Comparison of ENCODE assay signal across 8 mouse cellular contexts in the genomic region with DNA sequence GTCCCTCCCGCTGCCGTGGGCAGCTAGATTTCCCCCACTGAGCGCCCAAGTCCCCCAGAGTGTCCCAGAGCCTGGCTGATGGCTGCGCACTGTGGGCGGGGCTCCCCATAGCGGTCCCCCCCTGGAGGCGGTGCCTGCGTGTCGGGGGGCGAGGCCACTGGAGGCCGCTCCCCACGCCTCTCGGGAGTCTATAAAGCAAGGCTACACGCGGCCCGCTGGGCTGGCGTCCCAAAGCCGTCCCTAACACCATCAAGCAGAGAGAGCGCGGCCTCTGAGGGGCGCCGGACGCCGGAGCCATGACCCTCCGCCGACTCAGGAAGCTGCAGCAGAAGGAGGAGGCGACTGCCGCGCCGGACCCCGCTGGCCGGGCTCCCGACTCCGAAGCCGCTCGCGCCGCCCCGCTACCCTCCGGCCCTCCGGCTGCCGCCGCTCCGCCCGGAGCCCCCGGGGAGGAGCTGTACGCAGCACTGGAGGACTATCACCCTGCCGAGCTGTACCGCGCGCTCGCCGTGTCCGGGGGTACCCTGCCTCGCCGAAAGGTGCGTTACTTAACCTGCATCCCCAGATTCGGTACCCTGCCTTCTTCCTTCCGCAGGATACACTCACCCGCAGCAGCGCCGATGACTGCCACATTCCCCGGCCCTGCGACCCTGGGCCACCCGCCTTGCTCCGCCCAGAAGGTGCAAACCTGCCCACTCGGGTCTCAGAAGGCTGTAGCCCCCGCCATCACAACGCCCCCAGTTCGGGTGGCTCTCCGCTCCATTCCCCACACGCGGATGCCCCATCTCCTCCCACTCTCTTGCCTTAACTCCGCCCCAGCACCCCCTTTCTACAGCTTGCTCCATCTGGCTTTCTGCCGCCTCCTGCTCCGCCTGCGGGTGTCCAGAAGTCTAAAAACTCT. TPM values are rescaled to one million over a fixed set of nuclear protein-coding genes. Genes with fewer than 3 reads are reported as not detected.
A peak's percentile ranks its signal among the peaks of the same experiment; 100 is the strongest.
DNase-seq lines count a peak whose midpoint lies in the region; ATAC-seq and TF ChIP-seq lines count a peak whose summit lies in the region.

A gene (plus strand): TSS at position 183 of the 901 bp plus-strand sequence.

- H3K27me3 ChIP-seq in erythroblast, embryonic 14.5 days (ENCODE audit: control insufficient read depth), result peaks cover 57% of the 10 kb centered on the region
- H3K27me3 ChIP-seq in embryonic facial prominence, embryonic 12.5 days, result no peaks in the 10 kb centered on the region
- H3K27me3 ChIP-seq in limb, embryonic 15.5 days, result no peaks in the 10 kb centered on the region
- H3K27me3 ChIP-seq in midbrain, embryonic 16.5 days (ENCODE audit: control insufficient read depth, insufficient read depth, low read depth, low read length), result no peaks in the 10 kb centered on the region
- H3K27me3 ChIP-seq in spleen, adult 2 months (ENCODE audit: control insufficient read depth, insufficient read depth, low read length), result peaks cover 2% of the 10 kb centered on the region; the same call in 1 of the 2 replicates

- DNase-seq in heart, adult 9 months (ENCODE audit: low spot score in 2 of 2), result peak; percentile 95
- DNase-seq in kidney, adult 9 months, result peak; percentile 88
- DNase-seq in spleen, adult 2 months (ENCODE audit: low read depth in 1 of 2, low spot score in 2 of 2), result peak; percentile 59 to 79

- H3K9ac ChIP-seq in embryonic facial prominence, embryonic 12.5 days, result peak within 1 kb of the TSS; percentile 87
- peak within 1 kb of the TSS; percentile 61 for H3K9ac ChIP-seq in limb, embryonic 15.5 days
- peak within 1 kb of the TSS; percentile 77 for H3K9ac ChIP-seq in midbrain, embryonic 16.5 days (ENCODE audit: low read depth, low read length)

- peak within 1 kb of the TSS; percentile 43 for H3K4me3 ChIP-seq in erythroblast, embryonic 14.5 days (replicated peaks)
- H3K4me3 ChIP-seq in embryonic facial prominence, embryonic 12.5 days, result peak within 1 kb of the TSS; percentile 89
- peak within 1 kb of the TSS; percentile 78 for H3K4me3 ChIP-seq in limb, embryonic 15.5 days
- H3K4me3 ChIP-seq in midbrain, embryonic 16.5 days (ENCODE audit: low read depth, low read length), result peak within 1 kb of the TSS; percentile 61
- peak within 1 kb of the TSS; percentile 76 for H3K4me3 ChIP-seq in spleen, adult 2 months (ENCODE audit: extremely low read depth, insufficient read depth, insufficient read length)

- H3K9me3 ChIP-seq in erythroblast, embryonic 14.5 days (ENCODE audit: control insufficient read depth, low read length), result peaks cover 2% of the 10 kb centered on the region; the same call in 1 of the 2 replicates
- no peaks in the 10 kb centered on the region for H3K9me3 ChIP-seq in embryonic facial prominence, embryonic 12.5 days
- no peaks in the 10 kb centered on the region for H3K9me3 ChIP-seq in limb, embryonic 15.5 days
- no peaks in the 10 kb centered on the region for H3K9me3 ChIP-seq in midbrain, embryonic 16.5 days (replicated peaks; ENCODE audit: control insufficient read depth, low read length, poor library complexity, severe bottlenecking)

- H3K27ac ChIP-seq in embryonic facial prominence, embryonic 12.5 days, result peak within 1 kb of the TSS; percentile 86
- peak within 1 kb of the TSS; percentile 91 for H3K27ac ChIP-seq in limb, embryonic 15.5 days
- 0 out of 2 replicates have a peak within 1 kb of the TSS, but pooled peaks have one; percentile 9 for H3K27ac ChIP-seq in midbrain, embryonic 16.5 days (ENCODE audit: low read length)
- peak within 1 kb of the TSS; percentile 12; the same call in 1 of the 2 replicates for H3K27ac ChIP-seq in spleen, adult 2 months (ENCODE audit: insufficient read depth, low read length)

- TF ChIP-seq POLR2A in spleen, adult 2 months (IDR thresholded peaks at IDR 0.05; ENCODE audit: low read depth, low read length), result peak; percentile 67

- H3K36me3 ChIP-seq in erythroblast, embryonic 14.5 days (ENCODE audit: control insufficient read depth), result no peaks in the 10 kb centered on the region
- peaks cover 5% of the 10 kb centered on the region for H3K36me3 ChIP-seq in embryonic facial prominence, embryonic 12.5 days
- peaks cover 5% of the 10 kb centered on the region for H3K36me3 ChIP-seq in limb, embryonic 15.5 days
- no peaks in the 10 kb centered on the region for H3K36me3 ChIP-seq in midbrain, embryonic 16.5 days (ENCODE audit: control insufficient read depth, insufficient read depth, low read length)
- no peaks in the 10 kb centered on the region; the same call in 1 of the 2 replicates for H3K36me3 ChIP-seq in spleen, adult 2 months (ENCODE audit: control insufficient read depth, insufficient read depth, low read length)

- H3K4me2 ChIP-seq in embryonic facial prominence, embryonic 12.5 days (replicated peaks), result peak within 1 kb of the TSS; percentile 82
- peak within 1 kb of the TSS; percentile 87 for H3K4me2 ChIP-seq in limb, embryonic 15.5 days
- H3K4me2 ChIP-seq in midbrain, embryonic 16.5 days (ENCODE audit: low read length), result peak within 1 kb of the TSS; percentile 85

- TF ChIP-seq CTCF in spleen, adult 2 months (IDR thresholded peaks at IDR 0.05; ENCODE audit: extremely low read depth, insufficient read depth, insufficient read length, insufficient replicate concordance), result no peak

- 1% methylated on average over 77 of the region's 77 CpGs for WGBS in embryonic facial prominence, embryonic 12.5 days
- under 1% methylated on average over 77 of the region's 77 CpGs for WGBS in limb, embryonic 15.5 days
- under 1% methylated on average over 43 of the region's 77 CpGs for WGBS in midbrain, embryonic 16.5 days
- 1% methylated on average over 75 of the region's 77 CpGs for WGBS in spleen, adult 2 months

- no peak for ATAC-seq in erythroblast, adult 5-6 weeks (replicated peaks; ENCODE audit: low FRiP score, poor library complexity, severe bottlenecking)
- ATAC-seq in embryonic facial prominence, embryonic 12.5 days (ENCODE audit: insufficient number of reproducible peaks, insufficient read depth, low FRiP score, low TSS enrichment), result peak; percentile 38
- peak; percentile 83 for ATAC-seq in limb, embryonic 15.5 days (ENCODE audit: insufficient number of reproducible peaks, low FRiP score, low TSS enrichment, low read depth)
- ATAC-seq in midbrain, embryonic 16.5 days, result peak; percentile 82

- peaks cover 7% of the 10 kb centered on the region for H3K4me1 ChIP-seq in erythroblast, embryonic 14.5 days (ENCODE audit: control insufficient read depth)
- peaks cover 66% of the 10 kb centered on the region for H3K4me1 ChIP-seq in embryonic facial prominence, embryonic 12.5 days
- H3K4me1 ChIP-seq in limb, embryonic 15.5 days, result peaks cover 87% of the 10 kb centered on the region
- peaks cover 9% of the 10 kb centered on the region for H3K4me1 ChIP-seq in midbrain, embryonic 16.5 days (ENCODE audit: control insufficient read depth, insufficient read depth, low read length)
- peaks cover 16% of the 10 kb centered on the region; the same call in 1 of the 2 replicates for H3K4me1 ChIP-seq in spleen, adult 2 months (ENCODE audit: control insufficient read depth, insufficient read depth, insufficient read length)

RNA-seq across cellular contexts. Expression of the gene that starts here (rescaled TPM):
- polyA plus RNA-seq in erythroblast, embryonic 14.5 days (2012), result 0.05 TPM in 1 of 2 replicates, not detected in the other
- not detected in 2 replicates for total RNA-seq in erythroblast, adult 5-6 weeks (2015; ENCODE audit: low replicate concordance)
- 0.84 TPM in 1 of 2 replicates, not detected in the other for total RNA-seq in erythroblast, adult 5-6 weeks (2017; ENCODE audit: low replicate concordance)
- 9.5 and 10.7 TPM in 2 replicates for polyA plus RNA-seq in embryonic facial prominence, embryonic 12.5 days (2016; fragmentation: Nextera tagmentation; extraction: Ambion mirVana)
- 5.3 and 7.2 TPM in 2 replicates for polyA plus RNA-seq in limb, embryonic 15.5 days (2015; fragmentation: Nextera tagmentation; extraction: Ambion mirVana)
- 0.95 and 1.1 TPM in 2 replicates for polyA plus RNA-seq in midbrain, embryonic 16.5 days (2015; fragmentation: Nextera tagmentation; extraction: Ambion mirVana)
- 5.6 and 6.5 TPM in 2 replicates for polyA plus RNA-seq in spleen, adult 2 months (2012; rRNA removed)

Comparison
In these comparisons a context has a peak if more than half of its experiments do, and no peak if none do; other contexts are left out.
1. H3K27ac ChIP-seq: peak in every context shown above with its lines; median percentile 91 in limb, embryonic 15.5 days; 86 in embryonic facial prominence, embryonic 12.5 days; 12 in spleen, adult 2 months; 9 in midbrain, embryonic 16.5 days.